Mouse (Mus musculus) liver, embryonic 16.5 days (tissue): Measurements from ENCODE around the gene Arid4a. TPM values are rescaled to one million over a fixed set of nuclear protein-coding genes. Genes with fewer than 3 reads are reported as not detected.

ENCODE experiments used
- ATAC-seq: fragments of 200-750 bp; cut with Nextera tagmentation; 2 replicates; pipeline ENCODE4 v1.8.0; 2017; ENCODE audit warnings: low read depth, mild to moderate bottlenecking, moderate number of reproducible peaks, moderate library complexity
- H3K27ac ChIP-seq: fragments of 300-500 bp; sonication (generic); 2 replicates; pipeline ENCODE4 v1.5.1; 2014; ENCODE audit warnings: mild to moderate bottlenecking, low read length
- H3K27me3 ChIP-seq: fragments of 300-500 bp; sonication (generic); 2 replicates; pipeline ENCODE4 v1.6.1; 2014; ENCODE audit warnings: low read depth, low read length, mixed read lengths; ENCODE audit not compliant: control insufficient read depth, insufficient read depth
- H3K36me3 ChIP-seq: fragments of 300-500 bp; sonication (generic); 2 replicates; pipeline ENCODE4 v1.6.1; 2014; ENCODE audit warnings: mild to moderate bottlenecking; ENCODE audit not compliant: control insufficient read depth, insufficient read depth
- H3K4me1 ChIP-seq: fragments of 300-500 bp; sonication (generic); 2 replicates; pipeline ENCODE4 v1.6.1; 2014; ENCODE audit warnings: low read depth, low read length, mixed read lengths; ENCODE audit not compliant: control insufficient read depth
- H3K4me2 ChIP-seq: fragments of 300-500 bp; sonication (generic); 2 replicates; pipeline ENCODE4 v1.6.1; 2014; ENCODE audit warnings: low read depth, low read length, mixed read lengths
- H3K4me3 ChIP-seq: fragments of 300-500 bp; sonication (generic); 2 replicates; pipeline ENCODE4 v1.5.1; 2014; ENCODE audit warnings: low read depth, mild to moderate bottlenecking, low read length
- H3K9ac ChIP-seq: fragments of 300-500 bp; sonication (generic); 2 replicates; pipeline ENCODE4 v1.6.1; 2014; ENCODE audit warnings: low read depth, low read length
- H3K9me3 ChIP-seq: fragments of 300-500 bp; sonication (generic); replicated peaks from 2 replicates; pipeline ENCODE4 v1.6.1; 2016; ENCODE audit warnings: low read length; ENCODE audit not compliant: control insufficient read depth
- WGBS: fragments of 180-500 bp; shearing (Covaris S2); extraction: QIAGEN DNeasy Blood & Tissue Kit; methylation state at CpG from one replicate; pipeline ENCODE4 v1.1.7; 2014; ENCODE audit not compliant: insufficient replicate concordance; 5-methylcytosine and 5-hydroxymethylcytosine counted together
- polyA plus RNA-seq: library from polyadenylated mRNA; unstranded; fragments of >200 nt; fragmentation: Nextera tagmentation; extraction: Ambion mirVana; gene quantifications from 2 replicates; pipeline ENCODE4 v1.2.1, GENCODE M21; 2015

Gene Arid4a
- polyA plus RNA-seq, 1 experiment from 2014 or later = 21.3 TPM

DNA sequence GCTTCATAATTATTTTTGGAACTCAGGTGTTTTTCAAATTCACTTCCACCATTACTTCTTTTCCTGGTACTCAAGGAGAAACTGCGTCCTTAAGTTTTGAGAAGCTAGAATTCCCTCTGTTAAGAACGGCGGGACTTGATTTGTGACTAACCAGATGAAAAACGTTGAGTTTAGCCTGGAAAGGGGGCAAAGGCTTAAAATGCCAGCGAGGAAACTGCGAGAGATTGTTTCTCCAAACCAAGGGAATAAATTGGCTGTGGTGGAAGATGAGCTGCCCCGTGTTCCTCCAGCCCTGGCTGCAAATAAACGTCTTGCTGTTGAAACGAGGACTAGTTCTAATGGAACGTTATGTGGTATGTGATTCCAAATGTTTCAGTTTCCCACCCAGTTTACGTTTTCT, 121.9 kb downstream of the Arid4a start:
- no peak for ATAC-seq
- 4% methylated on average over 11 of the region's 11 CpGs for WGBS
- Histone ChIP-seq H3K27ac (peak overlapping the region; percentile 31), H3K9ac (peak overlapping the region; percentile 90), H3K4me1 (peaks cover 12% of the 10 kb centered on the region), H3K4me2 (peak overlapping the region; percentile 95), H3K9me3 (no peaks in the 10 kb centered on the region), H3K4me3 (peak overlapping the region; percentile 97), H3K36me3 (peaks cover 20% of the 10 kb centered on the region), H3K27me3 (no peaks in the 10 kb centered on the region)

DNA sequence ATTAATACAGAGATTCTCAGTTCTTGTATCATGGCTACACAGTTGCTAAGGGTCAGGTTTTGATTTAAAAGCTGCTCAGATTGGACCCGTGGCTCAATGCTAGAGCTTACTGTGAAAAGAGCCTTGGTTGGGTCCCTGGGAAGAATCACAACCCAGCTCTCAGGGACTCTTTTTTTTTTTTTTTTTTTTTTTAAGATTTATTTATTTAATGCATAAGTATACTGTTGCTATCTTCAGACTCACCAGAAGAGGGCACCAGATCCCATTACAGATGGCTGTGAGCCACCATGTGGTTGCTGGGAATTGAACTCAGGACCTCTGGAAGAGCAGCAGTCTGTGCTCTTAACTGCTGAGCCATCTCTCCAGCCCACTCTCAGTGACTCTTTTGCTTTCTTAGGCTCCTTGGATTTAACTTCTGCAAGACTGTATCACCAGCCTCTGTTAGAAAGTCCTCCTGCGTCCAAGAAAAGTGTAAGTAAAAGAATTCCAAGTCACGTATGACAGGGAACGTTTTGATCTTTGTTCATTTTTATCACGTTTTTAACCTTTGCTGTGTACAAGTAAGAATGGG, 123.6 kb downstream of the Arid4a start:
- WGBS = 69% methylated on average over 5 of the region's 5 CpGs
- H3K27me3 ChIP-seq = no peaks in the 10 kb centered on the region

DNA sequence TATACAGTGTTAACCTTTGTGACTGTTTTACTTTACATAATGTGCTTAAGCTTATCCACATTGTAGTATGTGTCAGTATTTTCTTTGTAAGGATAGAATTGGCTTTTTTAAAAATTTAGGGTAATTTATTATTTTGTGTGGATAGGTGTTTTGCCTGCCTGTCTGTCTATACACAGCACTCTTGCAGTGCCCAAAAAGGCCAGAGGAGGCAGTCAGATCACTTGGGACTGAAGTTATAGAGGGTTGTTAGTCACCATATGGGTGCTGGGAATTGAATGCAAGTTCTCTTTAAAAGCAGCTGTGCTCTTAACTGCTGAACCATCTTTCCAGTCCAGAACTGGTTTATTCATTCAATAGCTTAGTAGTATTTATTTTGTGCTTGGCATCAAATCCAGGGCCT, 125.4 kb downstream of the Arid4a start:
- Histone ChIP-seq H3K9ac (no peak overlapping the region), H3K4me3 (no peak overlapping the region), H3K27me3 (no peaks in the 10 kb centered on the region), H3K27ac (no peak overlapping the region), H3K9me3 (no peaks in the 10 kb centered on the region), H3K36me3 (peaks cover 25% of the 10 kb centered on the region), H3K4me2 (no peak overlapping the region), H3K4me1 (peaks cover 6% of the 10 kb centered on the region)
- ATAC-seq = no peak

More for the DNA sequence above, 123.6 kb downstream of the Arid4a start:
- H3K4me1 ChIP-seq = peaks cover 12% of the 10 kb centered on the region
- H3K9ac ChIP-seq = no peak overlapping the region
- ATAC-seq = no peak
- no peaks in the 10 kb centered on the region for H3K9me3 ChIP-seq
- no peak overlapping the region for H3K4me3 ChIP-seq
- no peak overlapping the region for H3K27ac ChIP-seq
- H3K36me3 ChIP-seq = peaks cover 25% of the 10 kb centered on the region
- H3K4me2 ChIP-seq = no peak overlapping the region

DNA sequence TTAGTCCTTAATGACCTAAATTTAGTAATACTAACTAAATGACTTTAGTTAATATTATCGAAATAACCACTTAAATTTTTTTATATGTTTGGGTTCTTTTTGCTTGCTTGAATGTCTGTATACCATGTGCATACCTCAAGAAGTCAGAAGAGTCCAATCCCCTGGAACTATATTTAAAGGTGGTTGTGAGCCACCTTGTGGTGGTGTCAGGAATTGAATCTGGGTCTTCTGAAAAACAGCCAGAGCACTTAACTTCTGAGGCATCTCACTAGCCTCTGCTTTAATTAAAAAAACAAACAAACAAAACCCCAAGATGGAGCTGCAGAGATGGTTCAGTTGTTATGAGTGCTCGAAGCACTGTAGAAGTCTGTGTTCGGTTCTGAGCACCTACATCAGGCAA, 131.9 kb downstream of the Arid4a start:
- Histone ChIP-seq H3K9me3 (no peaks in the 10 kb centered on the region), H3K27me3 (no peaks in the 10 kb centered on the region), H3K36me3 (peaks cover 26% of the 10 kb centered on the region), H3K4me3 (no peak overlapping the region), H3K4me2 (no peak overlapping the region), H3K27ac (no peak overlapping the region), H3K4me1 (no peaks in the 10 kb centered on the region; the same call in 1 of the 2 replicates), H3K9ac (no peak overlapping the region)
- no peak for ATAC-seq
- WGBS = 62% methylated on average over 3 of the region's 3 CpGs

Other genes starting within 250 kb of the Arid4a start
- 3.7 and 3.8 TPM in 2 replicates for gene Frmd6, start 190.5 kb upstream of the Arid4a start, polyA plus RNA-seq
- 98.8 and 107 TPM in 2 replicates for gene Actr10, start 78.1 kb upstream of the Arid4a start, polyA plus RNA-seq
- gene Psma3, start 41.4 kb upstream of the Arid4a start, polyA plus RNA-seq = 294 and 323 TPM in 2 replicates
- gene Tomm20l, start 95.4 kb downstream of the Arid4a start, polyA plus RNA-seq = not detected in 2 replicates
- 30.3 and 32.1 TPM in 2 replicates for gene Timm9, start 120.7 kb downstream of the Arid4a start, polyA plus RNA-seq
- gene 2700049A03Rik, start 120.9 kb downstream of the Arid4a start, polyA plus RNA-seq = 4.5 and 4.7 TPM in 2 replicates